Mouse (Mus musculus): Measurements from ENCODE around the gene Disp3.

Gene Disp3

DNA sequence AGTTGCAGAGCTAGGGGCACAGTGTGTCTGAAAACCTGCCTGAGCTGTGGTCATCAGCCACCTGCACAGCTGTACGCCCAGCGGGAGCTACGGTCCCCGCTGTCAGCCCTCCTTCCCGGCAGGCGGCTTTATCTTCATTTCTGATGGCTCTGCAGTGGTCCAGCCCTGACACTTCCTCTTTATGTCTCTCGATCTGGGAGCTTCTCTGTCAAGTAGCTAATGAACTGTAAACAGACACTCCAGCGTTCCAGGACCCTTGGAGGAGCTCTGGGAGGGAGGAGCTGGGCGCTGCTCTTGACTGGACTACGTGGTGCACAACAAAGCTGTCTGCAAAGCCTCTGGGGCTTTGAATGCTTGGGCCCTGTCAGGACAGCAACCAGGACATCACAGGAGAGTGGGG lies 67.1 kb downstream of the Disp3 start:
- no peak for DNase-seq (ENCODE audit: low spot score)

DNA sequence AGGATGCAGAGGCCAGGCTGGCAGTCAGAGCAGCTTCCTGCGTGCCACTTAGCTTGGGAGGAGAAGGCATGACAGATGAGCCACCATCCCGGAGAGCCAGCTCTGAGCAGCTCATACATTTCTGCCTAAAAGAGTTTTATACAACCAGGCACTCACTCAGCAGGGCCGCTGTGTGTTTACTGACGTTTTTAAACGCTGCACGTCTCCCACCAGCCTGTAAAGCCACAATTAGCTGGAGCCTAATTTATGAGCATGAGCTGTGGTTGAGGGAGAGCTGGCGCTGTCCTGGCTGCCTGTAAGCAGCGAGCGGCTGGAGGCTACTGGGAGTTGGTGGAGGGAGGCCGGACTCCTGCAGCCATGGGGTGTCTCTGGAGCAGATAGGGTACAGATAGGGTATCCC lies 69.5 kb downstream of the Disp3 start:
- no peak for DNase-seq (ENCODE audit: low spot score)

DNA sequence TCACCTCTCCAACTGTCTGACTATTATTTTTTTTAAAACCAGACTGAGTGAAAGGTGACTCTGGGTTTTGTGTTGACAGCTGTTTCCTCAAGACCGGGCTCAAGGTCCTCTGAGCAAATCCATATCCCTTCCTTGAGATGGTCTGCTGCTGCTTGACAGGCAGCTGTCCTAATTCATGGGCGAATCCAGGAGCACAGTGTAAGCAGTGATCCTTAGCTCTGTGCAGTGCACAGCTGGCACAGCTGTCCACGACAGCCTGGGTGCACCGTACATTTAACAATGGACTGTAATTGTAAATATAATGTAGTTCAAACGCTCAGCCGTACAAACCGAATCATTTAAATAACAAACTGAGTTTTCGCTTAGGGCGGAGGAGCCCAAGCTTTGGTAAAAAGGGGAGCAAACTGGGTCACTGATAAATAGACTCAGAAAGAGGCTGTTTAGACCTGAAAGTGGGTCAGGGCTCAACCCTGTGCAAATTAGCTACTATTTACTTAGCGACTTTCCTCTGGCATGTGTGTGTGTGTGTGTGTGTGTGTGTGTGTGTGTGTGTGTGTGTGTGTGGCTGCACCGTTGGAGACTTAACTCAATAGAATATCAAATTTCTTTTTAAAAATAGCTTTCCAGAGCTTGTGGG lies 72.4 kb downstream of the Disp3 start:
- DNase-seq (ENCODE audit: low spot score): no peak

DNA sequence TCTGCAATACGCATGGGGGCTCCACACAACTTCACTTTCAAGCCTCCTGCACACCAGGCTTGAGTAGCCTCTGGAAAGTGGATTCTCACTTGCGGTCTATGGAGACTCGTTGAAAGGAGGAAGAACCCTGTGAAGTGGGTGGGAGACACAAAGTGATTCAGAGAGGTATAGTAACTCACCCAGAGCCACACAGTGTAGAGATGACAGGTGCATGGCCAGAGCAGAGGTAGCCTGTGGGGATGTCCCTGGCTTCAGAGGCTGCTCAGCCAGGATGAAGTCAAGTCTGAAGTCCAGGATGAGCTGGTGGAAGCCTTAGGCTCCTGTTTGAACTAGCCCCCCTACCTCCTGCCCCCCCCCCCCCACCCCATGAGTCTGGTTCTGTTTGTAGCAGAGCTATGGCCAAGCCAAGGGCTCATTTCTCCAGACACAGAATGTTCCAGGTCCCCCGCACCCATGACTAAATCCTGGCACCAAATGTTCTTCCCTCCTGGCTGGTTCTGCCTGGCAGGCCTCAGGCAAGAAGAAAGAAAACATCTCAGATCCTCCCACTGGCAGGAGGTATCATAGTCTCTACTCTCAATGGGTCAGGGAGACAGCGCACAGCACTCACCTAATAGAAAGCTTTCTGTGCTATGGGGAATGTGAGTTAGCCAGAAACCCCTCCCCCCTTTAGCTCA lies 73.2 kb downstream of the Disp3 start:
- DNase-seq (ENCODE audit: low spot score): no peak

DNA sequence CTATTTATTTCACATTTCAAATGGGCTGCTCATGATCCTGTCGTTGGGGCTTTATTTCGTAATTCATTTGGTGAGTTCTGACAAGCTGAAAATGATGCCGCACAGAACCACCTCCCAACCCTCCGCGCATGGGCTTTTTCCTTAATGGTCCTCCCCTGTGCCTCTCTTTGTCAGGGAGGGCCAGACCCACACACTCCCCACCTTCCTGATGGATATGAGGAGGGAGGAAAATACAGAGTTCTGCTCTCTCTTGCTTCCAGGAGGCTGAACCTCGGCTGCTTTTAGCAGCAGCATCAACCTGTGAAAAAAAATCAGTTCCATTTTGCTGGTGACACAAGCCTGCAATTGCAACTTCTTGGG lies 82.9 kb downstream of the Disp3 start:
- no peak for DNase-seq (ENCODE audit: low spot score)

DNA sequence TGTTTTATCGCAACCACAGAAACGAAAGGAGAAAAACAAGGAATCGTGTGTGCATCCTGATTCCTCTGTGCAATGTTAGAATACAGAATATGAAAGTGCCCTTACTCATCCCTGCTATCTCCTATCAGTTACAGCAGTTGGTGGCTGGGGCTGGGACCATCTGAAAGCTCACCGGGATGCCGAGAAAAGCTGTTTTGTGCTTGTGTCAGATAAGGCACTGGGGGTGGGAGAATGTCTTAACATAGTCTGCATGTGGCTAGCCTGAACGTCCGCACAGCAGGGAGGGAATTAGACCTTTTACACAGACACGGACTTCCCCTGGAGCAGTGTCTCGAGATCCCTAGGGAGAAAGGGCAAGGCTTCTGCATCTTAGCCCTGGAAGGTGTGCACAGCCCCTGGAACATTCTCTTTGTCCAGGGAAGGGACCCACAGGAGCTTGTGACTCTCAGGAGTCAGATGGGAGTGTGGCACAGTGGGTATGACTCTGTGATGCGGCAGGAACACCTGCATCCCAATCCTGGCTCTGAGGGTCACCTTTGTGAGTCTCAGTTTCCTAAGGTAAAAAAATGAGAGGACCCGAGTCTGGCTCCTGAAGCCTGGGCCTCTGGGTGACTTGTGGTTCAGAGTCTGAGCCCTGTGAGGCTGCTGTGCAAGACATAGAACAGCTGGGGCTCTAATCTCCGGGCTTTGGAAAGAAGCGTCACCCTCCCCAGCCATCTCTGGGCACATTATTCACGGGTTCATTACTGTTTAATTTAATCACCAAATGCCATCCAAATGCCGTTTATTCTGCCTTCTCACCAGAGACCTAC lies 83.5 kb downstream of the Disp3 start:
- no peak for DNase-seq (ENCODE audit: low spot score)

DNA sequence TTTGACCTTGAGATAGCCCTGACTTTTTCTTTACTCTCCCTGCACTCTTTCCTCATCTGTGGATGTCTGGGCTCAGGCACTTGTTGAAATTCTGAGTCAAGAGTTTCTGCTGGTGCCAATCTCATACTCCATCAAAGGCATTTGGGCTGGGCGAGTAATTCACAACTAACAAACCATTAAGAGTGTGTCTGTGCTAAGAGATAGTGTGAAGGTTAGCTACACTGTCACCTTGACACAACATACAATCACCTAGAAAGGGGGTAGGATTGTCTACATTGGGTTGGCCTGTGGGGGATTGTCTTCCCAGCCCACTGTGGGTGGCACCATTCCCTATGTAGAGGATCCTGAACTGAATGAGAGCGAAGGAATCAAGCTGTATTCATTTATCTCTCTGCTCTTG lies 84.2 kb downstream of the Disp3 start:
- no peak for DNase-seq (ENCODE audit: low spot score)

DNA sequence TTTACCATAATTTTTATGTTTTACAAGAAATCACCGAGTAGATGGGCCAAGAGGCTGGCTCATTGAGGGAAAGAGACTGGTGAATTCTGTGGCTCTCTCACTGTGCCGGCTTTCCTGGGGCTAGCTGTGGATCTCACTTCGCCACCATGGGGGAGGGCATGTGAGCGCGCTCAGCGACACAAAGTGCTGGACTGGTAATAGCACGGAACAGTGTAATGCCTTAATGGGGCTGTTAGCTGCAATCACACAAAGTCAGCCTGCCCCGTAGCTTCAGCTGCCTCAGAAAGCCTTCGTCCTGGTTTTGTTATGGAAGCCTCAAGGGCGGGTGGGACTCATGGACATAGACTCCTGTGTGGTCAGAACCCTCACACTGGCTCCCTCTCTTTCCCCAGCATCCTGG lies 89.0 kb downstream of the Disp3 start:
- DNase-seq (ENCODE audit: low spot score): no peak

DNA sequence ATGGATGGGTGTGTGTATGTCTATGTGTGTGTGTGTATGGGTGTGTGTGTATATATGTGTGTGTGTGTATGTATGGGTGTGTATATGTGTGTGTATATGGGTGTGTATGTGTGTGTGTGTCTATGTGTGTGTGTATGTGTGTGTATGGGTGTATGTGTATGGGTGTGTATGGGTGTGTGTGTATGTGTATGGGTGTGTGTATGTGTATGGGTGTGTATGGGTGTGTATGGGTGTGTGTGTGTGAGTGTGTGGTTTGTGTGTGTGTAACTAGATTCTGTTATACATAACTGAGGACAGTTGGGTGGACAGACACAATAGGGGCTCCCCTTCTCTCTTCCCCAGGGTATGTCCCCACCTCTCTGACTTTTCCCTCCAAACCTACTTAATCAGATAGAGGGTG lies 93.4 kb downstream of the Disp3 start:
- DNase-seq (ENCODE audit: low spot score): no peak

DNA sequence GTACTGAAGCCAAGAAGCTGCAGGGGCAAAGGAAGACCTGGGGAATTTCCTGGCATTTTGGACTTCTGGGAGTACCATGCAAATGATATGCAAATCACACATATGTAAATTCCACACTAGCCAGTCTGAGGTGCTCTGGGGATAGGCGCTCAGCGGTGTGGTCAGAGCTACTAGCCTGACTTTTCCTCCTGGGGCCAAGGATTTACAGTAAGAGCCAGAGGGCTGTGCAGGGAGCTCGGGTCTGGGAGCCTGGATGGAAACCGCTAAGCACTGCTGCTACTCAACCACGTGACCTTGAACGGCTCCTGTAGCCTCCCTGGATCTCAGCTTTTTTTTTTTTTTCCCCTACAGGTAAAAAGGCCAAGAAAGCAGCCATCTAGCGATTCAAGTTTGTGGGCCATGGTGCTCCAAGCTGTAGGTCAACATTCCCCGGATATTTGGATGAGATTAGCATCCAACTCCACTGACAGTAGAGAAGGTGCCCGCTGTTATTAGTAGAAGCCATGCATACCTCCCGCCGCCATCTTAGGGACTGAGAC lies 95.0 kb downstream of the Disp3 start:
- DNase-seq (ENCODE audit: low spot score): no peak
